Comparison of ENCODE assay signal across 8 mouse cellular contexts in genomic region chr8:125996031-125996839, GRCm38 (mm10). TPM values are rescaled to one million over a fixed set of nuclear protein-coding genes. Genes with fewer than 3 reads are reported as not detected.
DNase-seq lines count a peak whose midpoint lies in the region; ATAC-seq and TF ChIP-seq lines count a peak whose summit lies in the region.

No protein-coding gene starts in this region.

- H3K4me3 ChIP-seq in heart, embryonic 12.5 days, result peak overlapping the region; percentile 62
- peak overlapping the region; percentile 59 for H3K4me3 ChIP-seq in forebrain, embryonic 12.5 days (replicated peaks)
- peak overlapping the region; percentile 46 for H3K4me3 ChIP-seq in kidney, postnatal 0 days (replicated peaks; ENCODE audit: low read depth, low read length)
- peak overlapping the region; percentile 49 for H3K4me3 ChIP-seq in neural tube, embryonic 12.5 days

- no peaks in the 10 kb centered on the region for H3K9me3 ChIP-seq in heart, embryonic 12.5 days (replicated peaks)
- H3K9me3 ChIP-seq in forebrain, embryonic 12.5 days, result no peaks in the 10 kb centered on the region
- H3K9me3 ChIP-seq in kidney, postnatal 0 days (replicated peaks; ENCODE audit: low read length), result no peaks in the 10 kb centered on the region
- H3K9me3 ChIP-seq in neural tube, embryonic 12.5 days, result no peaks in the 10 kb centered on the region

- ATAC-seq in heart, embryonic 12.5 days (ENCODE audit: insufficient number of reproducible peaks, low FRiP score), result no peak
- ATAC-seq in forebrain, embryonic 12.5 days (ENCODE audit: low FRiP score), result no peak
- ATAC-seq in kidney, postnatal 0 days (replicated peaks; ENCODE audit: low FRiP score, low read depth), result no peak
- ATAC-seq in neural tube, embryonic 12.5 days (ENCODE audit: low FRiP score, low read depth), result 0 out of 2 replicates have a peak, but pooled peaks have one; percentile 25
- no peak for ATAC-seq in inflammation-experienced regulatory T-cells, adult 6 months

- no peak for DNase-seq in heart, adult 8-10 months (ENCODE audit: low spot score)
- DNase-seq in brain, adult 2 months (ENCODE audit: low read depth, low spot score), result peak; percentile 75
- peak; percentile 24 for DNase-seq in kidney, postnatal 0 days (ENCODE audit: low spot score)
- DNase-seq in B cell, adult 2 months, result no peak

- H3K4me1 ChIP-seq in heart, embryonic 12.5 days (replicated peaks), result peaks cover 10% of the 10 kb centered on the region
- peaks cover 23% of the 10 kb centered on the region for H3K4me1 ChIP-seq in forebrain, embryonic 12.5 days
- peaks cover 9% of the 10 kb centered on the region; the same call in 1 of the 2 replicates for H3K4me1 ChIP-seq in kidney, postnatal 0 days (replicated peaks; ENCODE audit: insufficient read depth, low read length)
- H3K4me1 ChIP-seq in neural tube, embryonic 12.5 days, result peaks cover 16% of the 10 kb centered on the region

- WGBS in heart, embryonic 12.5 days, result 22% methylated on average over 14 of the region's 14 CpGs
- 11% methylated on average over 14 of the region's 14 CpGs for WGBS in forebrain, embryonic 12.5 days
- 15% methylated on average over 14 of the region's 14 CpGs for WGBS in kidney, postnatal 0 days
- WGBS in neural tube, embryonic 12.5 days, result 14% methylated on average over 14 of the region's 14 CpGs

- no peaks in the 10 kb centered on the region for H3K36me3 ChIP-seq in heart, embryonic 12.5 days
- no peaks in the 10 kb centered on the region for H3K36me3 ChIP-seq in forebrain, embryonic 12.5 days (replicated peaks)
- H3K36me3 ChIP-seq in kidney, postnatal 0 days (ENCODE audit: insufficient read depth, low read length), result no peaks in the 10 kb centered on the region
- no peaks in the 10 kb centered on the region for H3K36me3 ChIP-seq in neural tube, embryonic 12.5 days

- H3K27ac ChIP-seq in heart, embryonic 12.5 days (ENCODE audit: poor library complexity, severe bottlenecking), result no peak overlapping the region
- no peak overlapping the region for H3K27ac ChIP-seq in forebrain, embryonic 12.5 days
- H3K27ac ChIP-seq in kidney, postnatal 0 days, result peak overlapping the region; percentile 86
- H3K27ac ChIP-seq in neural tube, embryonic 12.5 days, result no peak overlapping the region

- peak overlapping the region; percentile 97 for H3K4me2 ChIP-seq in heart, embryonic 12.5 days
- peak overlapping the region; percentile 91 for H3K4me2 ChIP-seq in forebrain, embryonic 12.5 days
- H3K4me2 ChIP-seq in kidney, postnatal 0 days (ENCODE audit: low read length), result peak overlapping the region; percentile 73
- peak overlapping the region; percentile 93 for H3K4me2 ChIP-seq in neural tube, embryonic 12.5 days (replicated peaks)

- no peak for TF ChIP-seq CTCF in kidney, postnatal 0 days (IDR thresholded peaks at IDR 0.05; ENCODE audit: low read depth)

- peaks cover 75% of the 10 kb centered on the region for H3K27me3 ChIP-seq in heart, embryonic 12.5 days (replicated peaks)
- peaks cover 57% of the 10 kb centered on the region for H3K27me3 ChIP-seq in forebrain, embryonic 12.5 days
- peaks cover 12% of the 10 kb centered on the region; the same call in 1 of the 2 replicates for H3K27me3 ChIP-seq in kidney, postnatal 0 days (ENCODE audit: insufficient read depth, low read length)
- peaks cover 42% of the 10 kb centered on the region for H3K27me3 ChIP-seq in neural tube, embryonic 12.5 days (replicated peaks)

- H3K9ac ChIP-seq in heart, embryonic 12.5 days, result 0 out of 2 replicates have a peak overlapping the region, but pooled peaks have one; percentile 66
- peak overlapping the region; percentile 66 for H3K9ac ChIP-seq in forebrain, embryonic 12.5 days
- peak overlapping the region; percentile 59 for H3K9ac ChIP-seq in kidney, postnatal 0 days (ENCODE audit: low read depth, low read length)
- H3K9ac ChIP-seq in neural tube, embryonic 12.5 days, result peak overlapping the region; percentile 56

RNA-seq across cellular contexts. Expression of gene Kcnk1, which starts 1.3 kb away (rescaled TPM):
- polyA plus RNA-seq in heart, embryonic 12.5 days (2016; fragmentation: Nextera tagmentation; extraction: Ambion mirVana), result 2.0 and 2.6 TPM in 2 replicates
- 1 to 10 TPM in 2 of 4 experiments, under 1 TPM in 2; 0.27 to 1.6 (median 0.78) TPM for total RNA-seq in heart, adult 8-10 months (2022)
- 6.2 and 6.5 TPM in 2 replicates for polyA plus RNA-seq in forebrain, embryonic 12.5 days (2016; fragmentation: Nextera tagmentation; extraction: Ambion mirVana)
- polyA plus RNA-seq in kidney, postnatal 0 days (2015; fragmentation: Nextera tagmentation; extraction: Ambion mirVana), result 66.5 and 72.5 TPM in 2 replicates
- 4.2 and 4.7 TPM in 2 replicates for polyA plus RNA-seq in neural tube, embryonic 12.5 days (2016; fragmentation: Nextera tagmentation; extraction: Ambion mirVana)
- polyA plus RNA-seq in inflammation-experienced regulatory T-cells, adult 6 months (2017; shearing (Covaris generic)), result not detected

Comparison
In these comparisons a context has a peak if more than half of its experiments do, and no peak if none do; other contexts are left out.
1. DNase-seq: peak in brain, adult 2 months (single experiment) and kidney, postnatal 0 days (single experiment); none in heart, adult 8-10 months (single experiment) and B cell, adult 2 months (0 of 2).
2. Peak in every context shown above with its lines, with median percentiles within 50 percentile points of each other: H3K4me2 ChIP-seq, H3K4me3 ChIP-seq and H3K9ac ChIP-seq.